ENCODE assay signal across 8 mouse cellular contexts in the genomic region with DNA sequence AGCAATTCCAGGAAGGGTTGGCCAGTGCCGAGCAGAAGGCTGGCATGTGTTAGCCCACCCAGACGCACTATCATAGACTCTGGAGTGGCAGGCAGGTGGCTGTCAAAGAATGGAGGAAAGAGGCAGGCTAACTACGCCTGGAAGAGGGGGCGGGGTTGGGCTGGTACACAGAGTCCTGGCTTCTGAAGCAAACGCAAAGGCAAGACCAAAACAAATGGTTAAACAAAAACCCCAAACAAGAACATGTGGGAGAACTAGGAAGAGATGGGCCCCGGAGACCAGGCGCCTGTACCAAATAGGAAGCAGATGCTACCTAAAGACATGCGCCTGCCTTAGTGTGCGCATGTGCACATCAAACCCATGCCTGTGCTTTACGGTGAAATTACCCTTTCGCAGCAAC. TPM values are rescaled to one million over a fixed set of nuclear protein-coding genes. Genes with fewer than 3 reads are reported as not detected.
DNase-seq lines count a peak whose midpoint lies in the region; ATAC-seq lines count a peak whose summit lies in the region.
"Had no signal": no experiment of that assay in that cellular context is flagged by ENCODE, and none has a peak within 500 bp of the region (broad histone marks: within the 10 kb centered on the region; RNA-seq: fewer than 3 reads in every experiment).

No protein-coding gene starts in this region.

- H3K4me1 ChIP-seq in forebrain, embryonic 12.5 days = peaks cover 23% of the 10 kb centered on the region
- peaks cover 19% of the 10 kb centered on the region for H3K4me1 ChIP-seq in hindbrain, embryonic 13.5 days (replicated peaks)

- H3K27ac ChIP-seq in forebrain, embryonic 12.5 days = no peak overlapping the region
- H3K27ac ChIP-seq in hindbrain, embryonic 13.5 days = no peak overlapping the region

- H3K4me3 ChIP-seq in forebrain, embryonic 12.5 days (replicated peaks) = no peak overlapping the region
- peak overlapping the region; percentile 44 for H3K4me3 ChIP-seq in hindbrain, embryonic 13.5 days
- H3K4me3 ChIP-seq: erythroblast, embryonic 14.5 days had no signal

- H3K9me3 ChIP-seq in forebrain, embryonic 12.5 days = no peaks in the 10 kb centered on the region
- H3K9me3 ChIP-seq in hindbrain, embryonic 13.5 days = no peaks in the 10 kb centered on the region

- no peak overlapping the region for H3K9ac ChIP-seq in forebrain, embryonic 12.5 days
- H3K9ac ChIP-seq in hindbrain, embryonic 13.5 days = peak overlapping the region; percentile 19; the same call in 1 of the 2 replicates

- H3K36me3 ChIP-seq in forebrain, embryonic 12.5 days (replicated peaks) = no peaks in the 10 kb centered on the region
- H3K36me3 ChIP-seq in hindbrain, embryonic 13.5 days = no peaks in the 10 kb centered on the region

- WGBS in forebrain, embryonic 12.5 days = 53% methylated on average over 11 of the region's 11 CpGs
- WGBS in hindbrain, embryonic 13.5 days = 49% methylated on average over 11 of the region's 11 CpGs

- peak overlapping the region; percentile 65 for H3K4me2 ChIP-seq in forebrain, embryonic 12.5 days
- peak overlapping the region; percentile 64 for H3K4me2 ChIP-seq in hindbrain, embryonic 13.5 days

- ATAC-seq in forebrain, embryonic 12.5 days (ENCODE audit: low FRiP score) = peak; percentile 62; the same call in 1 of the 2 replicates
- peak; percentile 55 for ATAC-seq in hindbrain, embryonic 13.5 days (ENCODE audit: low FRiP score)
- no peak for ATAC-seq in erythroblast, adult 5-6 weeks (replicated peaks; ENCODE audit: low FRiP score, poor library complexity, severe bottlenecking)

- 0 out of 2 replicates have a peak, but pooled peaks cover 3% of the 10 kb centered on the region for H3K27me3 ChIP-seq in forebrain, embryonic 12.5 days
- H3K27me3 ChIP-seq in hindbrain, embryonic 13.5 days = 0 out of 2 replicates have a peak, but pooled peaks cover 4% of the 10 kb centered on the region

- peak; percentile 45 to 64 for DNase-seq in layer of hippocampus, postnatal 10 days (ENCODE audit: low spot score in 2 of 2)
- no peak for DNase-seq in layer of hippocampus, adult 9-11 months
- peak; percentile 18 for DNase-seq in neural tube, embryonic 10.5 days (ENCODE audit: extremely low spot score, low spot score)
- no peak for DNase-seq in ovary, postnatal 10 days (ENCODE audit: low spot score)

RNA-seq across cellular contexts. Expression of gene Rftn2, which starts 2.5 kb away (rescaled TPM):
- total RNA-seq in layer of hippocampus, postnatal 10 days (2021) = 10 to 100 TPM; 25.3 to 26.5 TPM
- polyA plus RNA-seq in forebrain, embryonic 12.5 days (2016; fragmentation: Nextera tagmentation; extraction: Ambion mirVana) = 10.8 and 11.4 TPM in 2 replicates
- 10.0 and 11.3 TPM in 2 replicates for polyA plus RNA-seq in hindbrain, embryonic 13.5 days (2015; fragmentation: Nextera tagmentation; extraction: Ambion mirVana)
- total RNA-seq in erythroblast, adult 5-6 weeks (2015; ENCODE audit: low replicate concordance) = not detected in 2 replicates
- 0.17 TPM in 1 of 2 replicates, not detected in the other for total RNA-seq in erythroblast, adult 5-6 weeks (2017; ENCODE audit: low replicate concordance)
- polyA plus RNA-seq: erythroblast, embryonic 14.5 days had no signal

RNA-seq across cellular contexts. Expression of gene Mars2, which starts 12.9 kb away (rescaled TPM):
- 10 to 100 TPM; 12.5 to 13.1 TPM for total RNA-seq in layer of hippocampus, postnatal 10 days (2021)
- polyA plus RNA-seq in forebrain, embryonic 12.5 days (2016; fragmentation: Nextera tagmentation; extraction: Ambion mirVana) = 4.0 and 4.7 TPM in 2 replicates
- 3.5 TPM in 2 replicates for polyA plus RNA-seq in hindbrain, embryonic 13.5 days (2015; fragmentation: Nextera tagmentation; extraction: Ambion mirVana)
- total RNA-seq in erythroblast, adult 5-6 weeks (2015; ENCODE audit: low replicate concordance) = 2.1 and 2.3 TPM in 2 replicates
- 1.7 and 2.0 TPM in 2 replicates for total RNA-seq in erythroblast, adult 5-6 weeks (2017; ENCODE audit: low replicate concordance)

Comparison
In these comparisons a context has a peak if more than half of its experiments do, and no peak if none do; other contexts are left out.
1. DNase-seq: peak in layer of hippocampus, postnatal 10 days (2 of 2) and neural tube, embryonic 10.5 days (single experiment); none in layer of hippocampus, adult 9-11 months (single experiment) and ovary, postnatal 10 days (single experiment).
2. RNA of gene Rftn2, which starts 2.5 kb away (total RNA-seq): 25.3 to 26.5 TPM in layer of hippocampus, postnatal 10 days; 0.17 TPM in erythroblast, adult 5-6 weeks; every median in the first group is over 10 times any median in the second.
3. RNA of gene Mars2, which starts 12.9 kb away (total RNA-seq): 12.5 to 13.1 TPM in layer of hippocampus, postnatal 10 days; 1.7 to 2.3 TPM in erythroblast, adult 5-6 weeks; every median in the first group is over 4 times any median in the second.